Comparison of ENCODE assay signal across 15 mouse cellular contexts in genomic region chr4:144957721-144958120, GRCm38 (mm10).
DNase-seq lines count a peak whose midpoint lies in the region; ATAC-seq and TF ChIP-seq lines count a peak whose summit lies in the region.
"Had no signal": no experiment of that assay in that cellular context is flagged by ENCODE, and none has a peak within 500 bp of the region (broad histone marks: within the 10 kb centered on the region; RNA-seq: fewer than 3 reads in every experiment).

No protein-coding gene starts in this region.

- ATAC-seq in intestine, embryonic 16.5 days: no peak
- no peak for ATAC-seq in intestine, postnatal 0 days
- ATAC-seq in kidney, embryonic 16.5 days (ENCODE audit: low FRiP score, low TSS enrichment): 0 out of 2 replicates have a peak, but pooled peaks have one; percentile 32
- ATAC-seq: hindbrain, embryonic 16.5 days had no signal

- H3K4me1 ChIP-seq in intestine, embryonic 16.5 days (ENCODE audit: control insufficient read depth, insufficient read depth, low read length): peaks cover 13% of the 10 kb centered on the region
- H3K4me1 ChIP-seq in intestine, postnatal 0 days (replicated peaks; ENCODE audit: control insufficient read depth, insufficient read depth, low read length): peaks cover 3% of the 10 kb centered on the region; the same call in 1 of the 2 replicates
- H3K4me1 ChIP-seq in kidney, embryonic 16.5 days (ENCODE audit: insufficient read depth, low read length): peaks cover 19% of the 10 kb centered on the region
- H3K4me1 ChIP-seq: forebrain, embryonic 12.5 days had no signal

- peak overlapping the region; percentile 20 for H3K27ac ChIP-seq in intestine, embryonic 16.5 days (ENCODE audit: low read length)
- no peak overlapping the region for H3K27ac ChIP-seq in intestine, postnatal 0 days (ENCODE audit: low read depth, low read length)
- peak overlapping the region; percentile 68 for H3K27ac ChIP-seq in kidney, embryonic 16.5 days (ENCODE audit: low read length)
- H3K27ac ChIP-seq: forebrain, embryonic 12.5 days; heart, embryonic 10.5 days; liver, embryonic 14.5 days had no signal

- H3K9ac ChIP-seq in intestine, embryonic 16.5 days (ENCODE audit: low read depth, low read length): no peak overlapping the region
- H3K9ac ChIP-seq in intestine, postnatal 0 days (ENCODE audit: low read depth, low read length): no peak overlapping the region
- no peak overlapping the region for H3K9ac ChIP-seq in kidney, embryonic 16.5 days (replicated peaks; ENCODE audit: low read length)
- H3K9ac ChIP-seq: forebrain, embryonic 12.5 days; liver, embryonic 14.5 days had no signal

- H3K36me3 ChIP-seq in intestine, embryonic 16.5 days (ENCODE audit: control insufficient read depth, insufficient read depth, low read length): no peaks in the 10 kb centered on the region
- H3K36me3 ChIP-seq in intestine, postnatal 0 days (ENCODE audit: control insufficient read depth, insufficient read depth): no peaks in the 10 kb centered on the region
- no peaks in the 10 kb centered on the region for H3K36me3 ChIP-seq in kidney, embryonic 16.5 days (ENCODE audit: insufficient read depth, low read length)
- H3K36me3 ChIP-seq: forebrain, embryonic 12.5 days; heart, embryonic 10.5 days had no signal

- no peaks in the 10 kb centered on the region for H3K9me3 ChIP-seq in intestine, embryonic 16.5 days (ENCODE audit: control insufficient read depth, low read length)
- H3K9me3 ChIP-seq in intestine, postnatal 0 days (ENCODE audit: control insufficient read depth): no peaks in the 10 kb centered on the region
- no peaks in the 10 kb centered on the region for H3K9me3 ChIP-seq in kidney, embryonic 16.5 days (ENCODE audit: low read length)
- H3K9me3 ChIP-seq: forebrain, embryonic 12.5 days; heart, embryonic 10.5 days; megakaryocyte, embryonic 14.5 days had no signal

- WGBS in intestine, embryonic 16.5 days: 56% methylated on average over 2 of the region's 2 CpGs
- WGBS in intestine, postnatal 0 days: 60% methylated on average over 2 of the region's 2 CpGs
- WGBS in kidney, embryonic 16.5 days: 63% methylated on average over 2 of the region's 2 CpGs

- H3K27me3 ChIP-seq in intestine, embryonic 16.5 days (replicated peaks; ENCODE audit: control insufficient read depth, insufficient read depth, low read length): no peaks in the 10 kb centered on the region
- H3K27me3 ChIP-seq in intestine, postnatal 0 days (replicated peaks; ENCODE audit: control insufficient read depth, insufficient read depth, low read length): no peaks in the 10 kb centered on the region
- H3K27me3 ChIP-seq in kidney, embryonic 16.5 days (ENCODE audit: insufficient read depth, low read length): no peaks in the 10 kb centered on the region
- H3K27me3 ChIP-seq: forebrain, embryonic 12.5 days; megakaryocyte, embryonic 14.5 days had no signal

- no peak overlapping the region for H3K4me2 ChIP-seq in intestine, embryonic 16.5 days (ENCODE audit: low read depth, low read length)
- H3K4me2 ChIP-seq in intestine, postnatal 0 days (replicated peaks; ENCODE audit: low read depth): no peak overlapping the region
- H3K4me2 ChIP-seq in kidney, embryonic 16.5 days (replicated peaks; ENCODE audit: low read depth, low read length): no peak overlapping the region
- H3K4me2 ChIP-seq: forebrain, embryonic 12.5 days had no signal

- H3K4me3 ChIP-seq in intestine, embryonic 16.5 days (ENCODE audit: low read length): no peak overlapping the region
- H3K4me3 ChIP-seq in intestine, postnatal 0 days (ENCODE audit: low read depth, low read length): no peak overlapping the region
- H3K4me3 ChIP-seq in kidney, embryonic 16.5 days (ENCODE audit: low read length): no peak overlapping the region
- H3K4me3 ChIP-seq: forebrain, embryonic 12.5 days; heart, embryonic 10.5 days; megakaryocyte, embryonic 14.5 days had no signal

- no peak for TF ChIP-seq CTCF in intestine, postnatal 0 days (IDR thresholded peaks at IDR 0.05; ENCODE audit: low read depth)

- intact Hi-C loops in left cerebral cortex, postnatal 10 days (cut with DNase I): no loop called here

- peak; percentile 29 for DNase-seq in ovary, postnatal 36 days (ENCODE audit: low spot score)
- DNase-seq in ovary, postnatal 10 days (ENCODE audit: low spot score): no peak
- DNase-seq in testis, postnatal 14 days (ENCODE audit: low spot score): peak; percentile 25
- no peak for DNase-seq in spleen, adult 18-20 months
- DNase-seq in left cerebral cortex, postnatal 10 days (ENCODE audit: extremely low spot score in 1 of 2, low spot score in 2 of 2): no peak
- DNase-seq: cerebellum, adult 11 months; thymus, postnatal 36 days had no signal

Comparison
In these comparisons a context has a peak if more than half of its experiments do, and no peak if none do; other contexts are left out.
1. DNase-seq: peak in ovary, postnatal 36 days (single experiment) and testis, postnatal 14 days (single experiment); none in ovary, postnatal 10 days (single experiment), spleen, adult 18-20 months (0 of 2) and left cerebral cortex, postnatal 10 days (0 of 2).